10 mouse cellular contexts compared by ENCODE assay signal in the genomic region with DNA sequence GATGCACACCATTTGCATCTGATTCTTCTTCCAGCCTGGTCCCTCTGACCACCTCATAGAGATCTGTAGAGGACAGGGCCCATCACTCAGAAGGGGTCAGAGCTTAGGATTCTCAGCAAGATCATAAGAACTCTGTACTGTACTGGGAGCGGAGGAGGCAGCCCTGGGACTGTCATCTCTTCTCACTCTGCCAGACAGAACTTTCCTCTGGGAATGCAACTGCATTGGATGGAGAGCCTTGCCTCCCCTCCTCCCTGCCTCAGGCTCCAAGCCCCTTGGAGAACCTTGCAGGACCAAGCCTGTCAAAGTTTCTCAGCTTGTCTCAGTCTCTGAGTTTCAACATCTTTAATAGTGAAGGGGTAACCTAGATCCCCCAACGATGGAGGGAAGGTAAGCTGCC. TPM values are rescaled to one million over a fixed set of nuclear protein-coding genes. Genes with fewer than 3 reads are reported as not detected.
DNase-seq lines count a peak whose midpoint lies in the region; ATAC-seq and TF ChIP-seq lines count a peak whose summit lies in the region.
"Had no signal": no experiment of that assay in that cellular context is flagged by ENCODE, and none has a peak within 500 bp of the region (broad histone marks: within the 10 kb centered on the region; RNA-seq: fewer than 3 reads in every experiment).

No protein-coding gene starts in this region.

- peak overlapping the region; percentile 62 for H3K4me2 ChIP-seq in liver, embryonic 11.5 days
- H3K4me2 ChIP-seq in intestine, embryonic 16.5 days (ENCODE audit: low read depth, low read length) = peak overlapping the region; percentile 73; the same call in 1 of the 2 replicates
- H3K4me2 ChIP-seq in neural tube, embryonic 15.5 days = peak overlapping the region; percentile 69

- peaks cover 3% of the 10 kb centered on the region; the same call in 1 of the 2 replicates for H3K4me1 ChIP-seq in cerebellum, adult 2 months (ENCODE audit: control insufficient read depth, insufficient read depth, low read length)
- no peaks in the 10 kb centered on the region; the same call in 1 of the 2 replicates for H3K4me1 ChIP-seq in liver, embryonic 11.5 days (replicated peaks; ENCODE audit: control insufficient read depth, insufficient read depth, low read length)
- no peaks in the 10 kb centered on the region for H3K4me1 ChIP-seq in intestine, embryonic 16.5 days (ENCODE audit: control insufficient read depth, insufficient read depth, low read length)
- peaks cover 46% of the 10 kb centered on the region for H3K4me1 ChIP-seq in neural tube, embryonic 15.5 days

- DNase-seq in cerebellum, adult 2 months = peak in 1 of 2 experiments; percentile 18
- no peak for DNase-seq in cerebellum, adult 11-12 months
- no peak for DNase-seq in liver, embryonic 11.5 days (ENCODE audit: low spot score)
- no peak for DNase-seq in liver
- DNase-seq in lung, postnatal 4 days = no peak
- DNase-seq: right cerebral cortex, postnatal 25 days had no signal

- H3K27me3 ChIP-seq in cerebellum, adult 2 months (ENCODE audit: control insufficient read depth, insufficient read depth, low read length) = no peaks in the 10 kb centered on the region
- peaks cover 27% of the 10 kb centered on the region for H3K27me3 ChIP-seq in liver, embryonic 11.5 days (replicated peaks; ENCODE audit: control insufficient read depth, insufficient read depth, low read length)
- H3K27me3 ChIP-seq in intestine, embryonic 16.5 days (replicated peaks; ENCODE audit: control insufficient read depth, insufficient read depth, low read length) = peaks cover 14% of the 10 kb centered on the region
- H3K27me3 ChIP-seq in neural tube, embryonic 15.5 days (replicated peaks) = no peaks in the 10 kb centered on the region

- no peaks in the 10 kb centered on the region for H3K36me3 ChIP-seq in liver, embryonic 11.5 days (ENCODE audit: control insufficient read depth, insufficient read depth, low read length)
- no peaks in the 10 kb centered on the region for H3K36me3 ChIP-seq in intestine, embryonic 16.5 days (ENCODE audit: control insufficient read depth, insufficient read depth, low read length)
- no peaks in the 10 kb centered on the region for H3K36me3 ChIP-seq in neural tube, embryonic 15.5 days

- no peaks in the 10 kb centered on the region for H3K9me3 ChIP-seq in liver, embryonic 11.5 days (ENCODE audit: control insufficient read depth, low read length)
- H3K9me3 ChIP-seq in intestine, embryonic 16.5 days (ENCODE audit: control insufficient read depth, low read length) = no peaks in the 10 kb centered on the region
- H3K9me3 ChIP-seq in neural tube, embryonic 15.5 days (replicated peaks) = no peaks in the 10 kb centered on the region

- no peak for TF ChIP-seq POLR2A in cerebellum, adult 2 months (IDR thresholded peaks at IDR 0.05; ENCODE audit: borderline replicate concordance, insufficient read depth, low read length)

- peak overlapping the region; percentile 74 for H3K4me3 ChIP-seq in cerebellum, adult 2 months (replicated peaks; ENCODE audit: insufficient read depth, low read depth, low read length)
- no peak overlapping the region for H3K4me3 ChIP-seq in liver, embryonic 11.5 days (ENCODE audit: low read depth, low read length)
- H3K4me3 ChIP-seq in intestine, embryonic 16.5 days (ENCODE audit: low read length) = no peak overlapping the region
- peak overlapping the region; percentile 57 for H3K4me3 ChIP-seq in neural tube, embryonic 15.5 days (replicated peaks)

- H3K27ac ChIP-seq in cerebellum, adult 2 months (ENCODE audit: insufficient read depth, low read length) = peak overlapping the region; percentile 50; the same call in 1 of the 2 replicates
- no peak overlapping the region for H3K27ac ChIP-seq in liver, embryonic 11.5 days (ENCODE audit: low read depth, low read length)
- H3K27ac ChIP-seq in intestine, embryonic 16.5 days (ENCODE audit: low read length) = no peak overlapping the region
- peak overlapping the region; percentile 90 for H3K27ac ChIP-seq in neural tube, embryonic 15.5 days (replicated peaks)
- H3K27ac ChIP-seq: macrophage had no signal

- no peak for TF ChIP-seq CTCF in cerebellum, adult 2 months (IDR thresholded peaks at IDR 0.05; ENCODE audit: borderline replicate concordance, insufficient read depth, low read depth, low read length)

- H3K9ac ChIP-seq in liver, embryonic 11.5 days (ENCODE audit: low read depth, low read length) = no peak overlapping the region
- no peak overlapping the region for H3K9ac ChIP-seq in intestine, embryonic 16.5 days (ENCODE audit: low read depth, low read length)
- H3K9ac ChIP-seq in neural tube, embryonic 15.5 days (replicated peaks) = peak overlapping the region; percentile 73

- WGBS in cerebellum, adult 2 months = 46% methylated on average over 2 of the region's 2 CpGs
- WGBS in liver, embryonic 11.5 days = 40% methylated on average over 2 of the region's 2 CpGs
- 58% methylated on average over 2 of the region's 2 CpGs for WGBS in intestine, embryonic 16.5 days
- WGBS in neural tube, embryonic 15.5 days = 32% methylated on average over 2 of the region's 2 CpGs

- no peak for ATAC-seq in liver, embryonic 11.5 days (replicated peaks; ENCODE audit: low FRiP score)
- ATAC-seq in intestine, embryonic 16.5 days = no peak
- no peak for ATAC-seq in neural tube, embryonic 15.5 days (ENCODE audit: low FRiP score)
- no peak for ATAC-seq in granulocyte monocyte progenitor cell, adult 5-6 weeks (replicated peaks; ENCODE audit: poor library complexity, severe bottlenecking)

RNA-seq across cellular contexts. Expression of gene Ntm, which starts 1.4 kb away (rescaled TPM):
- polyA plus RNA-seq in cerebellum, adult 2 months (2012; rRNA removed) = 193 and 201 TPM in 2 replicates
- polyA plus RNA-seq in liver, embryonic 11.5 days (2014; fragmentation: Nextera tagmentation; extraction: Ambion mirVana) = 3.6 and 4.4 TPM in 2 replicates
- polyA plus RNA-seq in intestine, embryonic 16.5 days (2015; fragmentation: Nextera tagmentation; extraction: Ambion mirVana) = 4.6 and 5.5 TPM in 2 replicates
- 217 and 248 TPM in 2 replicates for polyA plus RNA-seq in neural tube, embryonic 15.5 days (2015; fragmentation: Nextera tagmentation; extraction: Ambion mirVana)
- not detected in 2 replicates for total RNA-seq in granulocyte monocyte progenitor cell, adult 5-6 weeks (2014; fragmentation: Nextera tagmentation)
- total RNA-seq in granulocyte monocyte progenitor cell, adult 5-6 weeks (2017) = not detected in 2 replicates
- polyA plus RNA-seq: macrophage had no signal

Comparison
In these comparisons a context has a peak if more than half of its experiments do, and no peak if none do; other contexts are left out.
1. H3K27ac ChIP-seq: peak in cerebellum, adult 2 months (single experiment) and neural tube, embryonic 15.5 days (single experiment); none in liver, embryonic 11.5 days (single experiment) and intestine, embryonic 16.5 days (single experiment).
2. H3K4me3 ChIP-seq: peak in cerebellum, adult 2 months (single experiment) and neural tube, embryonic 15.5 days (single experiment); none in liver, embryonic 11.5 days (single experiment) and intestine, embryonic 16.5 days (single experiment).
3. RNA of gene Ntm, which starts 1.4 kb away (polyA plus RNA-seq): 217 to 248 TPM in neural tube, embryonic 15.5 days and 193 to 201 TPM in cerebellum, adult 2 months; 4.6 to 5.5 TPM in intestine, embryonic 16.5 days and 3.6 to 4.4 TPM in liver, embryonic 11.5 days; every median in the first group is over 10 times any median in the second.
4. Peak in every context shown above with its lines, with median percentiles within 50 percentile points of each other: H3K4me2 ChIP-seq.